In the genomic region with DNA sequence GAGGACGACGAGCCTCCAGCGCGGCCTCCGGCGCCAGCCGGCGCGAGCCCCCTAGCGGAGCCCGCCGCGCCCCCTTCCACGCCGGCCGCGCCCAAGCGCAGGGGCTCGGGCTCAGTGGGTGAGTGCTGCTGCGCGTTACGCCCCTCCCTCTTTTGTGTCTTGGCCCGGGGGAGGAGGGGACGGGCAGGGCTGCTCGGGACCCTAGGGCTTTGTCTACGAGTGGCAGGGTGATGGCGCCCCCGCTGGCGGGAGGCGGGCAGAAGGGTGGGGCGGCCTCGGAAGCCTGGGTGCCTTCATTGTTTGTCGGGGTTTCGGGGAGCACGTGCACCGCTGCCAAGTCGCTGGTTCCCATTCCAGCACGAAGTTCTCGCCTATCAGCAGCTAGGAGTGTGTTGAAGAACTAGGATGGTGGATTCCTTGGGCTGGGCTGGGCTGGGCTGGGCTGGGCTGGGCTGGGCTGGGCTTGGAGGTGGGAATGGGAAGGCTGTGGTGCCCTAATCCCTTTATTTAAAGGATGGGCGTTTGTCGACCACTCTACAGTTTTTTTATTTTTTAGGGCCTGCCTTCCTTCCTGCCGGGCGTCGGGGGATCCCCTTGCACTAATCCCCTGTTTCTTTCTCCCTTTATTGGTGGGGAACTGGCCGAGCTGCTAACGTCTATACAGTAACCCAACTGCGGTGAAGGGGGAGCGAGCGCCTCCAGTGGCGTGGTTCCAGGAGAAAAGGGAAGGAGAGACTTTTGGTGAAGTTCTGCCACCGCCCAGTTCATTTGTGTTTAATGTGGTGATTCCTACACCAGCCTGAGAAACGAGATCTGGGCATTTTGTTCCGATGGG, we compare ENCODE assay signal across 8 mouse cellular contexts. TPM values are rescaled to one million over a fixed set of nuclear protein-coding genes. Genes with fewer than 3 reads are reported as not detected.
DNase-seq lines count a peak whose midpoint lies in the region; ATAC-seq and TF ChIP-seq lines count a peak whose summit lies in the region.

No protein-coding gene starts in this region.

- peak; percentile 68 for TF ChIP-seq RAD21 in CH12.LX (IDR thresholded peaks at IDR 0.05; ENCODE audit: low read depth, low read length)

- H3K4me3 ChIP-seq in CH12.LX (replicated peaks in 1 of 3; ENCODE audit: low read depth in 2 of 3, low read length in 2 of 3, poor library complexity in 1 of 3) = peak overlapping the region; percentile 63 to 87 (median 74)
- H3K4me3 ChIP-seq in forebrain, embryonic 11.5 days (ENCODE audit: low read depth, low read length) = peak overlapping the region; percentile 96
- H3K4me3 ChIP-seq in heart, embryonic 16.5 days (ENCODE audit: low read length) = peak overlapping the region; percentile 97
- H3K4me3 ChIP-seq in liver, embryonic 14.5 days (ENCODE audit: insufficient read depth in 1 of 2, low read depth in 2 of 2, low read length in 2 of 2) = peak overlapping the region; percentile 74 to 84
- H3K4me3 ChIP-seq in stomach, embryonic 15.5 days (replicated peaks) = peak overlapping the region; percentile 92

- dilution Hi-C loops in CH12.LX (cut with MboI; ENCODE audit: extremely low pct_ligation_motif_present, extremely low pct_unique_long_range_greater_than_20kb, low sequenced_read_pairs) = no loop called here

- TF ChIP-seq CTCF in CH12.LX (conservative IDR thresholded peaks at IDR 0.05 in 1 of 2, IDR thresholded peaks at IDR 0.05 in 1 of 2; ENCODE audit: low read depth in 2 of 2, low read length in 2 of 2) = peak; percentile 47 to 94
- peak; percentile 89 for TF ChIP-seq CTCF in liver, embryonic 14.5 days (IDR thresholded peaks at IDR 0.05; ENCODE audit: low read depth)

- H3K27ac ChIP-seq in CH12.LX (ENCODE audit: insufficient read depth, low read depth) = peak overlapping the region; percentile 29; the same call in 1 of the 2 replicates
- peak overlapping the region; percentile 95 for H3K27ac ChIP-seq in forebrain, embryonic 11.5 days (ENCODE audit: low read depth, low read length)
- peak overlapping the region; percentile 98 for H3K27ac ChIP-seq in heart, embryonic 16.5 days (ENCODE audit: low read length)
- H3K27ac ChIP-seq in liver, embryonic 14.5 days = peak overlapping the region; percentile 86
- peak overlapping the region; percentile 97 for H3K27ac ChIP-seq in stomach, embryonic 15.5 days

- H3K9me3 ChIP-seq in CH12.LX (replicated peaks; ENCODE audit: low read length) = no peaks in the 10 kb centered on the region
- no peaks in the 10 kb centered on the region for H3K9me3 ChIP-seq in forebrain, embryonic 11.5 days (ENCODE audit: control insufficient read depth, low read length)
- H3K9me3 ChIP-seq in heart, embryonic 16.5 days (replicated peaks; ENCODE audit: control insufficient read depth, low read length) = no peaks in the 10 kb centered on the region
- H3K9me3 ChIP-seq in liver, embryonic 14.5 days (ENCODE audit: control insufficient read depth, low read length) = no peaks in the 10 kb centered on the region
- H3K9me3 ChIP-seq in stomach, embryonic 15.5 days = no peaks in the 10 kb centered on the region

- peaks cover 0 to 20% of the 10 kb centered on the region in 2 experiments for H3K36me3 ChIP-seq in CH12.LX (replicated peaks in 1 of 2; ENCODE audit: control insufficient read depth in 1 of 2, insufficient read depth in 1 of 2, low read length in 1 of 2)
- no peaks in the 10 kb centered on the region for H3K36me3 ChIP-seq in forebrain, embryonic 11.5 days (ENCODE audit: control insufficient read depth, insufficient read depth, low read length)
- no peaks in the 10 kb centered on the region; the same call in 1 of the 2 replicates for H3K36me3 ChIP-seq in heart, embryonic 16.5 days (ENCODE audit: control insufficient read depth, insufficient read depth)
- H3K36me3 ChIP-seq in liver, embryonic 14.5 days (replicated peaks; ENCODE audit: control insufficient read depth, insufficient read depth, low read depth) = no peaks in the 10 kb centered on the region
- H3K36me3 ChIP-seq in stomach, embryonic 15.5 days = no peaks in the 10 kb centered on the region

- no peak; the same call in 1 of the 2 replicates for TF ChIP-seq EP300 in CH12.LX (IDR thresholded peaks at IDR 0.05; ENCODE audit: low read length)
- TF ChIP-seq EP300 in liver, embryonic 14.5 days (IDR thresholded peaks at IDR 0.05; ENCODE audit: low read depth) = no peak

- H3K79me2 ChIP-seq in CH12.LX (replicated peaks; ENCODE audit: control insufficient read depth, extremely low read depth, insufficient read depth, poor library complexity, severe bottlenecking) = peaks cover 28% of the 10 kb centered on the region

- WGBS in forebrain, embryonic 11.5 days = under 1% methylated on average over 47 of the region's 53 CpGs
- under 1% methylated on average over 53 of the region's 53 CpGs for WGBS in heart, embryonic 16.5 days
- under 1% methylated on average over 52 of the region's 53 CpGs for WGBS in liver, embryonic 14.5 days (ENCODE audit: insufficient replicate concordance)
- WGBS in stomach, embryonic 15.5 days = under 1% methylated on average over 53 of the region's 53 CpGs

- H3K27me3 ChIP-seq in CH12.LX (replicated peaks) = no peaks in the 10 kb centered on the region
- no peaks in the 10 kb centered on the region for H3K27me3 ChIP-seq in forebrain, embryonic 11.5 days (ENCODE audit: control insufficient read depth, insufficient read depth, low read length)
- H3K27me3 ChIP-seq in heart, embryonic 16.5 days (ENCODE audit: control insufficient read depth, insufficient read depth, low read length) = no peaks in the 10 kb centered on the region
- no peaks in the 10 kb centered on the region for H3K27me3 ChIP-seq in liver, embryonic 14.5 days (ENCODE audit: control insufficient read depth, insufficient read depth, low read length)
- H3K27me3 ChIP-seq in stomach, embryonic 15.5 days (replicated peaks) = no peaks in the 10 kb centered on the region

- peak; percentile 90 for DNase-seq in CH12.LX (ENCODE audit: extremely low read depth)
- peak; percentile 81 for DNase-seq in c-Kit-positive CD71-negative TER-119-negative erythroid progenitor cells, embryonic 14.5 days (ENCODE audit: low read depth)
- peak; percentile 95 for DNase-seq in forebrain, embryonic 11.5 days (ENCODE audit: low spot score)
- DNase-seq in kidney, postnatal 25 days = peak; percentile 86 to 88
- peak; percentile 60 to 71 (median 64) for DNase-seq in liver, embryonic 14.5 days (ENCODE audit: low read depth in 3 of 3, low spot score in 3 of 3)
- peak; percentile 91 for DNase-seq in neural tube, embryonic 10.5 days (ENCODE audit: extremely low spot score, low spot score)

- H3K4me2 ChIP-seq in CH12.LX (ENCODE audit: insufficient read depth, low read depth, poor library complexity, severe bottlenecking) = peak overlapping the region; percentile 94
- peak overlapping the region; percentile 58 for H3K4me2 ChIP-seq in forebrain, embryonic 11.5 days (ENCODE audit: low read depth, low read length, severe bottlenecking)
- H3K4me2 ChIP-seq in heart, embryonic 16.5 days (ENCODE audit: low read depth, low read length) = peak overlapping the region; percentile 74
- H3K4me2 ChIP-seq in liver, embryonic 14.5 days (ENCODE audit: low read depth) = peak overlapping the region; percentile 88
- peak overlapping the region; percentile 53 for H3K4me2 ChIP-seq in stomach, embryonic 15.5 days

- peak; percentile 55 for TF ChIP-seq POLR2A in CH12.LX (IDR thresholded peaks at IDR 0.05; ENCODE audit: low read depth, low read length)

- peak overlapping the region; percentile 82 for H3K9ac ChIP-seq in CH12.LX (ENCODE audit: insufficient read depth, low read depth)
- peak overlapping the region; percentile 98 for H3K9ac ChIP-seq in forebrain, embryonic 11.5 days (ENCODE audit: low read length)
- H3K9ac ChIP-seq in heart, embryonic 16.5 days (ENCODE audit: low read length) = peak overlapping the region; percentile 96
- peak overlapping the region; percentile 83 for H3K9ac ChIP-seq in liver, embryonic 14.5 days (replicated peaks)
- H3K9ac ChIP-seq in stomach, embryonic 15.5 days = peak overlapping the region; percentile 96

- peaks cover 0 to 39% of the 10 kb centered on the region in 2 experiments; a peak in 2 of 4 replicates for H3K4me1 ChIP-seq in CH12.LX (ENCODE audit: control insufficient read depth in 1 of 2, insufficient read depth in 2 of 2)
- H3K4me1 ChIP-seq in forebrain, embryonic 11.5 days (replicated peaks; ENCODE audit: control insufficient read depth, insufficient read depth, low read length) = no peaks in the 10 kb centered on the region
- peaks cover 10% of the 10 kb centered on the region for H3K4me1 ChIP-seq in heart, embryonic 16.5 days (ENCODE audit: control insufficient read depth, insufficient read depth, low read length)
- H3K4me1 ChIP-seq in liver, embryonic 14.5 days (replicated peaks; ENCODE audit: control insufficient read depth in 2 of 2, insufficient read depth in 2 of 2, low read length in 1 of 2) = peaks cover 3 to 6% of the 10 kb centered on the region in 2 experiments
- H3K4me1 ChIP-seq in stomach, embryonic 15.5 days = 0 out of 2 replicates have a peak, but pooled peaks cover 4% of the 10 kb centered on the region

- in situ Hi-C loops in CH12.LX (cut with MboI; ENCODE audit: low pct_ligation_motif_present, low pct_unique_long_range_greater_than_20kb, low sequenced_read_pairs) = loop anchor here (5.0 to 10.0 kb wide), 4 partner anchors 51 to 419 kb away; a partner anchor contains a TSS

- ATAC-seq in forebrain, embryonic 11.5 days (replicated peaks; ENCODE audit: low FRiP score) = peak; percentile 93
- ATAC-seq in heart, embryonic 16.5 days (replicated peaks; ENCODE audit: extremely low read depth, insufficient read depth, low FRiP score) = peak; percentile 79
- peak; percentile 47 for ATAC-seq in liver, embryonic 14.5 days (ENCODE audit: insufficient read depth)
- ATAC-seq in stomach, embryonic 15.5 days (ENCODE audit: insufficient read depth, low FRiP score, low read depth) = peak; percentile 75

TF ChIP-seq in CH12.LX, 34 proteins besides CTCF, POLR2A, EP300 and RAD21 (continues in another document):
- TF ChIP-seq POLR2AphosphoS2 (IDR thresholded peaks at IDR 0.05; ENCODE audit: low read depth, low read length) (no peak), BHLHE40 (IDR thresholded peaks at IDR 0.05; ENCODE audit: low read depth, low read length) (peak; percentile 88), MAZ (IDR thresholded peaks at IDR 0.05; ENCODE audit: low read depth, low read length) (peak; percentile 90), GABPA (IDR thresholded peaks at IDR 0.05; ENCODE audit: insufficient replicate concordance, low read depth, low read length) (no peak), NELFE (IDR thresholded peaks at IDR 0.05; ENCODE audit: low read depth, low read length) (peak; percentile 67; the same call in 1 of the 2 replicates)

RNA-seq across cellular contexts. Expression of a gene that starts 1.0 kb away (rescaled TPM):
- total RNA-seq in CH12.LX (2012; rRNA removed) = 95.8 and 106 TPM in 2 replicates
- total RNA-seq in CH12.LX (2014; rRNA removed) = 168 and 182 TPM in 2 replicates
- polyA plus RNA-seq in CH12.LX (2012; ENCODE audit: insufficient read length, low read depth) = 210 and 224 TPM in 2 replicates
- 70.0 and 78.7 TPM in 2 replicates for polyA plus RNA-seq in forebrain, embryonic 11.5 days (2014; fragmentation: Nextera tagmentation; extraction: Ambion mirVana)
- polyA plus RNA-seq in heart, embryonic 16.5 days (2015; fragmentation: Nextera tagmentation; extraction: Ambion mirVana) = 55.8 and 59.3 TPM in 2 replicates
- 14.0 and 21.4 TPM in 2 replicates for polyA plus RNA-seq in liver, embryonic 14.5 days (2012; rRNA removed)
- 10.2 and 11.5 TPM in 2 replicates for polyA plus RNA-seq in liver, embryonic 14.5 days (2014; fragmentation: Nextera tagmentation; extraction: Ambion mirVana)
- 57.1 and 63.7 TPM in 2 replicates for polyA plus RNA-seq in stomach, embryonic 15.5 days (2015; fragmentation: Nextera tagmentation; extraction: Ambion mirVana)

Comparison
In these comparisons a context has a peak if more than half of its experiments do, and no peak if none do; other contexts are left out.
1. Peak in every context shown above with its lines: DNase-seq, ATAC-seq, H3K4me3 ChIP-seq and H3K27ac ChIP-seq.
2. H3K27ac ChIP-seq: peak in every context shown above with its lines; median percentile 98 in heart, embryonic 16.5 days; 97 in stomach, embryonic 15.5 days; 95 in forebrain, embryonic 11.5 days; 86 in liver, embryonic 14.5 days; 29 in CH12.LX.